Mouse (Mus musculus): ENCODE measurements around the gene Igf1. TPM values are rescaled to one million over a fixed set of nuclear protein-coding genes. Genes with fewer than 3 reads are reported as not detected.

The Igf1 gene
- polyA plus RNA-seq (2012; rRNA removed): 71.2 and 72.4 TPM in 2 replicates
- polyA plus RNA-seq (2014; fragmentation: Nextera tagmentation; extraction: Ambion mirVana): 83.9 and 93.6 TPM in 2 replicates

DNA sequence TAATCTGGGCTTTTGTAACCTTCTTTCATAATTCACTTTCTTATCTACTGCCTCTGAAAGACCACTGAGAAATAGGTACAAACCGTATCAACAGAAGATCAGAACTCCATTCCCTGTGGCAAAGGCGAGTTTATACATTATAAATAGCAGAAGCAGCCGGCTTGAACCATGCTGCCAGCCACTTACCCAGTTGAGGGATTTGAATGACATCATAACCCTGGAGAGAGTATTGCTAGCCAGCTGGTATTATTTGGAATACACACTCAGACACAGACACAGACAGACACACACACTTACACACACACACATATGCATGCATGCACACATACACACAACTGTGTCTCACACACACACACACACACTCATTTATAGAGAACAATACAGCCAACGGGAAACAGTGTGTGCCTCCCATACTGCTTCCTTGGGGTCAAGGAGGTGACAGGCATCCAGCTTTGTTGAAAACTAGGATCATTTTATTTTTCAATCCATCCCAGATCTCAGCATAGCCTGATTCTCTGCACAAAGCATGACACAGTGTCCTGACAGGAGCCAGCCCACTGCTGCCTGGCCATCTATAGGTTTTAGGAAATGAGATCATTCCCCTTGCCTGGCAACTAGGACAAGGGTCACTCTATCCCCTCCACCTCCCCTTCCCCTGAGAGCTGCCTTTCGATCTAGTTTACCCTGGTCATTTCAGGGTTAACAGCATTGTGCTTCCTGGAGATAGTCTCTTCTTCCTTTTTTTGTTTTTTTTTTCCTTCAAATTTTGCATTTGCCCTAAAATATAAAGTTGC is at the start of gene Igf1:
Gene Igf1 (plus strand): TSS at position 253 of the 794 bp plus-strand sequence.
- no peak for ATAC-seq (ENCODE audit: low FRiP score, low read depth)
- Histone ChIP-seq H3K4me3 (replicated peaks; ENCODE audit: low read length) (peak within 1 kb of the TSS; percentile 47), H3K27ac (replicated peaks; ENCODE audit: low read depth, low read length) (peak within 1 kb of the TSS; percentile 89), H3K4me2 (replicated peaks; ENCODE audit: low read depth, low read length, severe bottlenecking) (peak within 1 kb of the TSS; percentile 71), H3K9me3 (ENCODE audit: control insufficient read depth, low read length) (no peaks in the 10 kb centered on the region), H3K36me3 (ENCODE audit: control insufficient read depth, insufficient read depth, low read length) (no peaks in the 10 kb centered on the region), H3K9ac (ENCODE audit: low read depth, low read length, severe bottlenecking) (peak within 1 kb of the TSS; percentile 69; the same call in 1 of the 2 replicates), H3K4me1 (ENCODE audit: control insufficient read depth, insufficient read depth, low read length) (peaks cover 41% of the 10 kb centered on the region), H3K27me3 (ENCODE audit: control insufficient read depth, insufficient read depth, low read length) (0 out of 2 replicates have a peak, but pooled peaks cover under 1% of the 10 kb centered on the region)
- no peak for DNase-seq (ENCODE audit: low spot score)
- WGBS: 28% methylated on average over 5 of the region's 5 CpGs
- TF ChIP-seq POLR2A (IDR thresholded peaks at IDR 0.05; ENCODE audit: borderline replicate concordance, extremely low read depth, insufficient read depth, insufficient read length): no peak

DNA sequence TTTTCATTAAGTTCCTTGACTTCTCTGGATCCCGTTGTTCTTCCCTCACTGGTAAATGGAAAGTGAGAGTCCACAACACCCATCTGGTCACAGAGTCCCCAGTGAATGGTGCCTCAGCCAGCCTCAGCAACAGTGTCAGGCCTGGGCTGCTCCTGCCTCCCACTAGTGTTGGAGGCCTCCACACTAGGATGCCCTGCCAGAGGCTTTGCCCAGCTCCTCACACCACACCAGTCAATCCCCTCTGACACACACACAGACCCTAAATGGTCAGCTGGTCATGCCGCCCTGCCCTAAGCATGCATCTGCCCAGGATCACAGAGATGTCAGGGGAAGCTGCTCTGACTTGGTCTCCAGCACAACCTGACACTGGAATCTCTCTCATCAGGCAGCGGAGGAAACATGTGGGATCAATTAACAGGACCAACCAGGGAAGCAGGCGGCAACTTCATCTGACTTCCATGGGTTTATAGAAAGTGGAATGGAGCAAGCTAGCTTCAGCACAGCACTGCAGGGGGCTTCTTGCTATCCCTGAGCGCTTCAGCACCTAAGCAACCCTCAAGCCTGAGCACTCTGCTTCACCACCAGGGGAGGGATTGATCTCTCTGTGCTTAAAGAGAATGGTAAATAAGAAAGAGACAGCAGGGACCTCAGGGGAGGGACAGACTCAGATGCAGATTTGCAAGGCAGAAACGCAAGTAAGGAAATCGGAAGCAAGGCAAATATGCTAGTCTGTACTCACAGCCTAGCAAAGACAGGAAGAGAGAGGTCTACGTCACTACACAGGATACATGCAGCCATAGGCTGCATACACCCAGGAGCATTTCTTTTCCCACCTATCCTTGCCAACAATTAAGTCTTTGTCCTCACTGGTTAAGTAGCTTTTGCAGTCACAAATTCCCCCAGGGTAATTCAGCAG is 45.6 kb upstream of the Igf1 start:
- peak; percentile 56; the same call in 1 of the 2 replicates for ATAC-seq (ENCODE audit: low FRiP score, low read depth)
- Histone ChIP-seq H3K4me2 (replicated peaks; ENCODE audit: low read depth, low read length, severe bottlenecking) (peak overlapping the region; percentile 24), H3K9me3 (ENCODE audit: control insufficient read depth, low read length) (no peaks in the 10 kb centered on the region), H3K4me3 (replicated peaks; ENCODE audit: low read length) (no peak overlapping the region; the same call in 1 of the 2 replicates), H3K9ac (ENCODE audit: low read depth, low read length, severe bottlenecking) (no peak overlapping the region), H3K27me3 (ENCODE audit: control insufficient read depth, insufficient read depth, low read length) (no peaks in the 10 kb centered on the region), H3K27ac (replicated peaks; ENCODE audit: low read depth, low read length) (0 out of 2 replicates have a peak overlapping the region, but pooled peaks have one; percentile 13), H3K36me3 (ENCODE audit: control insufficient read depth, insufficient read depth, low read length) (no peaks in the 10 kb centered on the region), H3K4me1 (ENCODE audit: control insufficient read depth, insufficient read depth, low read length) (peaks cover 18% of the 10 kb centered on the region)
- WGBS: 7% methylated on average over 8 of the region's 8 CpGs
- DNase-seq (ENCODE audit: low spot score): peak; percentile 40
- TF ChIP-seq POLR2A (IDR thresholded peaks at IDR 0.05; ENCODE audit: borderline replicate concordance, extremely low read depth, insufficient read depth, insufficient read length): no peak

DNA sequence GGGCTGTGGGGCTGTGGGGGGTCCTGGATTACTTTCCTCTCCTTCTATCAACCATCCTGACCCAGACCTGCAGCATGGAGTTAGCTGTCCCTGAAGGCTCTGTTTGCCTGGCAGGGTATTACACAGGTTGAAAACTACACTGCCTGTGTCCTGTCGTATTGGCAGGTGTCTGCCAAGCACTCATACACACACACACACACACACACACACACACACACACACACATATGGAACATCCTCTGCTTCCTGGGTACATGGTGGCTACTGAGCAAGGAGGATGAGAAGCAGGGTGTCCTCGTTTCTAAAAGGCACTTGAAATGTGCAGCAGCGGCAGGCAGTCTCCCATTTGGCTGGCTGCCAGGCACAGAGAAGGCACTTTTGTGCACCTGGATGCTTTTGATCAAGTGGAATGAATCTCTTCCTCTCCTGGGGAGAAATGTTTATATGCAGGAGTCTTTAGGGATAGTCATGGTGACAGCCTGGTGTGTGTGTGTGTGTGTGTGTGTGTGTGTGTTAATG is 44.9 kb upstream of the Igf1 start:
- 0 out of 2 replicates have a peak overlapping the region, but pooled peaks have one; percentile 13 for H3K27ac ChIP-seq (replicated peaks; ENCODE audit: low read depth, low read length)
- ATAC-seq (ENCODE audit: low FRiP score, low read depth) (peak; percentile 51; the same call in 1 of the 2 replicates), DNase-seq (ENCODE audit: low spot score) (no peak)
- no peaks in the 10 kb centered on the region for H3K9me3 ChIP-seq (ENCODE audit: control insufficient read depth, low read length)
- H3K27me3 ChIP-seq (ENCODE audit: control insufficient read depth, insufficient read depth, low read length): no peaks in the 10 kb centered on the region
- peak overlapping the region; percentile 24; the same call in 1 of the 2 replicates for H3K4me2 ChIP-seq (replicated peaks; ENCODE audit: low read depth, low read length, severe bottlenecking)
- no peaks in the 10 kb centered on the region for H3K36me3 ChIP-seq (ENCODE audit: control insufficient read depth, insufficient read depth, low read length)
- no peak for TF ChIP-seq POLR2A (IDR thresholded peaks at IDR 0.05; ENCODE audit: borderline replicate concordance, extremely low read depth, insufficient read depth, insufficient read length)
- WGBS: 0% methylated on average over 3 of the region's 3 CpGs
- no peak overlapping the region for H3K9ac ChIP-seq (ENCODE audit: low read depth, low read length, severe bottlenecking)
- H3K4me3 ChIP-seq (replicated peaks; ENCODE audit: low read length): no peak overlapping the region
- H3K4me1 ChIP-seq (ENCODE audit: control insufficient read depth, insufficient read depth, low read length): peaks cover 18% of the 10 kb centered on the region

DNA sequence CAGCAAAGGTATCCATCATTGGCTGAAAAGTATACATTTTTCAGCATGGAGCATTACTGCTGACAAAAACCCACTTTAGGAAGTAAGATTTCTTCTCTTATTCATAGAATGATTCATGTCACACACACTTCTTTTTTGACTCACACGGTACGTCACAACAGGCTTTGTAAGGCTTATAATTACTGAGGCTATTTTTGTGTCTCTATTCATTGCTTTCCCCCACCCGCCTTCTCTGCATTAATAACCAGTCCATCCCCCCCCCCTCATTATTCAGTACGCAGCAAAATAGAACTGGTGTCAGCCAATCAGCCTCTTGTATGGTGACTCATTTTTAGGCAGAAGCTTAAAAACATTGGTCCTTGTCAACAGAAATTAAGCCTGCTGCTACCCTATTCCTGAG is 41.2 kb upstream of the Igf1 start:
- no peak for TF ChIP-seq POLR2A (IDR thresholded peaks at IDR 0.05; ENCODE audit: borderline replicate concordance, extremely low read depth, insufficient read depth, insufficient read length)
- no peaks in the 10 kb centered on the region for H3K9me3 ChIP-seq (ENCODE audit: control insufficient read depth, low read length)
- no peak for DNase-seq (ENCODE audit: low spot score)
- no peak overlapping the region for H3K4me2 ChIP-seq (replicated peaks; ENCODE audit: low read depth, low read length, severe bottlenecking)
- 89% methylated on average over 4 of the region's 4 CpGs for WGBS
- no peaks in the 10 kb centered on the region for H3K36me3 ChIP-seq (ENCODE audit: control insufficient read depth, insufficient read depth, low read length)
- no peak overlapping the region for H3K4me3 ChIP-seq (replicated peaks; ENCODE audit: low read length)
- peaks cover 14% of the 10 kb centered on the region for H3K4me1 ChIP-seq (ENCODE audit: control insufficient read depth, insufficient read depth, low read length)
- no peaks in the 10 kb centered on the region for H3K27me3 ChIP-seq (ENCODE audit: control insufficient read depth, insufficient read depth, low read length)
- no peak overlapping the region for H3K9ac ChIP-seq (ENCODE audit: low read depth, low read length, severe bottlenecking)
- no peak overlapping the region for H3K27ac ChIP-seq (replicated peaks; ENCODE audit: low read depth, low read length)
- ATAC-seq (ENCODE audit: low FRiP score, low read depth): no peak

DNA sequence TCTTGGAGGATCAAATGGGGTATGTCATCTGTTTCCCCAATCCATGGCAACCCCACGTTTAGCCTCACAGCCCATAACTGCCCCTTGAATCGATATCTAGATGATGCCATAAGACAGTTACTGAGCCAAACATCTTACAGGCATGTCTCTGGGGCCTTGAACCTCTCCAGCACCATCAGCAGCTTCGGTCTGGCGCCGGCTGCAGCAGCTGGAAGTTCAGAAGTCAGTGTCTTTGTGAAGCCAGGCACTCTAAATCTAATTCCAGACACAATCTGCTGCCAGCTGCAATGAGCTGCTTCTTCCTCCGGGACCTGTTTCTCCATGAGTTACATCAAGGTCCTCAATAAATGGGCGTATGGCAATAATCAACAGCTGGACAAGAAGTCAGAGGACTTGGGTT is 40.3 kb upstream of the Igf1 start:
- H3K4me3 ChIP-seq (replicated peaks; ENCODE audit: low read length): no peak overlapping the region
- ATAC-seq (ENCODE audit: low FRiP score, low read depth): no peak
- H3K9ac ChIP-seq (ENCODE audit: low read depth, low read length, severe bottlenecking): no peak overlapping the region
- H3K27me3 ChIP-seq (ENCODE audit: control insufficient read depth, insufficient read depth, low read length): no peaks in the 10 kb centered on the region
- no peak for TF ChIP-seq POLR2A (IDR thresholded peaks at IDR 0.05; ENCODE audit: borderline replicate concordance, extremely low read depth, insufficient read depth, insufficient read length)
- DNase-seq (ENCODE audit: low spot score): no peak
- 61% methylated on average over 7 of the region's 7 CpGs for WGBS
- H3K27ac ChIP-seq (replicated peaks; ENCODE audit: low read depth, low read length): no peak overlapping the region
- H3K9me3 ChIP-seq (ENCODE audit: control insufficient read depth, low read length): no peaks in the 10 kb centered on the region
- H3K4me2 ChIP-seq (replicated peaks; ENCODE audit: low read depth, low read length, severe bottlenecking): no peak overlapping the region
- no peaks in the 10 kb centered on the region for H3K36me3 ChIP-seq (ENCODE audit: control insufficient read depth, insufficient read depth, low read length)
- H3K4me1 ChIP-seq (ENCODE audit: control insufficient read depth, insufficient read depth, low read length): peaks cover 6% of the 10 kb centered on the region
